Mouse (Mus musculus) lung, postnatal 0 days (tissue): ENCODE measurements at regions not wholly inside any gene's neighbourhood (a gene's known extent, or its start where the extent isn't known, plus 50 kb on each side); places are given as distances from the start of the nearest gene placed in this dataset.

Experiments used
- CTCF ChIP-seq: IDR thresholded peaks from 2 replicates; pipeline ENCODE4 v1.5.1; 2016; ENCODE audit warnings: antibody characterized with exemption, mild to moderate bottlenecking
- EP300 ChIP-seq: IDR thresholded peaks from 2 replicates; pipeline ENCODE4 v1.6.1; 2016; ENCODE audit warnings: antibody characterized with exemption, mild to moderate bottlenecking, control low read depth

- TF ChIP-seq EP300, result no peak; the same call in 1 of the 2 replicates
- TF ChIP-seq CTCF, result no peak
These were observed 72.0 kb upstream of the Mgme1 start for GRCm38 (mm10) chr2:144198326-144199051.
